Mouse (Mus musculus) liver, embryonic 16.5 days (tissue): ENCODE data around the gene Mgea5. TPM values are rescaled to one million over a fixed set of nuclear protein-coding genes. Genes with fewer than 3 reads are reported as not detected.
"Not testable (repeated sequence)": the region's sequence is repeated elsewhere in the genome, so short reads cannot be mapped to it uniquely, and the experiment has no call there.

ENCODE experiments used
- ATAC-seq: fragments of 200-750 bp; cut with Nextera tagmentation; 2 replicates; pipeline ENCODE4 v1.8.0; 2017; ENCODE audit warnings: low read depth, mild to moderate bottlenecking, moderate number of reproducible peaks, moderate library complexity
- H3K27ac ChIP-seq: fragments of 300-500 bp; sonication (generic); 2 replicates; pipeline ENCODE4 v1.5.1; 2014; ENCODE audit warnings: mild to moderate bottlenecking, low read length
- H3K27me3 ChIP-seq: fragments of 300-500 bp; sonication (generic); 2 replicates; pipeline ENCODE4 v1.6.1; 2014; ENCODE audit warnings: low read depth, low read length, mixed read lengths; ENCODE audit not compliant: control insufficient read depth, insufficient read depth
- H3K36me3 ChIP-seq: fragments of 300-500 bp; sonication (generic); 2 replicates; pipeline ENCODE4 v1.6.1; 2014; ENCODE audit warnings: mild to moderate bottlenecking; ENCODE audit not compliant: control insufficient read depth, insufficient read depth
- H3K4me1 ChIP-seq: fragments of 300-500 bp; sonication (generic); 2 replicates; pipeline ENCODE4 v1.6.1; 2014; ENCODE audit warnings: low read depth, low read length, mixed read lengths; ENCODE audit not compliant: control insufficient read depth
- H3K4me2 ChIP-seq: fragments of 300-500 bp; sonication (generic); 2 replicates; pipeline ENCODE4 v1.6.1; 2014; ENCODE audit warnings: low read depth, low read length, mixed read lengths
- H3K4me3 ChIP-seq: fragments of 300-500 bp; sonication (generic); 2 replicates; pipeline ENCODE4 v1.5.1; 2014; ENCODE audit warnings: low read depth, mild to moderate bottlenecking, low read length
- H3K9ac ChIP-seq: fragments of 300-500 bp; sonication (generic); 2 replicates; pipeline ENCODE4 v1.6.1; 2014; ENCODE audit warnings: low read depth, low read length
- H3K9me3 ChIP-seq: fragments of 300-500 bp; sonication (generic); replicated peaks from 2 replicates; pipeline ENCODE4 v1.6.1; 2016; ENCODE audit warnings: low read length; ENCODE audit not compliant: control insufficient read depth
- WGBS: fragments of 180-500 bp; shearing (Covaris S2); extraction: QIAGEN DNeasy Blood & Tissue Kit; methylation state at CpG from one replicate; pipeline ENCODE4 v1.1.7; 2014; ENCODE audit not compliant: insufficient replicate concordance; 5-methylcytosine and 5-hydroxymethylcytosine counted together
- polyA plus RNA-seq: library from polyadenylated mRNA; unstranded; fragments of >200 nt; fragmentation: Nextera tagmentation; extraction: Ambion mirVana; gene quantifications from 2 replicates; pipeline ENCODE4 v1.2.1, GENCODE M21; 2015

Gene Mgea5
- polyA plus RNA-seq, 1 experiment from 2014 or later, result 16.3 TPM

- Histone ChIP-seq H3K27me3 (peaks cover 42% of the 10 kb centered on the region), H3K9me3 (no peaks in the 10 kb centered on the region), H3K9ac (no peak overlapping the region), H3K4me2 (no peak overlapping the region; the same call in 1 of the 2 replicates), H3K4me3 (no peak overlapping the region; the same call in 1 of the 2 replicates), H3K4me1 (peaks cover 18% of the 10 kb centered on the region), H3K36me3 (no peaks in the 10 kb centered on the region), H3K27ac (no peak overlapping the region)
- no peak for ATAC-seq
- WGBS, result 61% methylated on average over 10 of the region's 10 CpGs
These were observed 31.5 kb upstream of the Mgea5 start for GRCm38 (mm10) chr19:45815170-45815569.

DNA sequence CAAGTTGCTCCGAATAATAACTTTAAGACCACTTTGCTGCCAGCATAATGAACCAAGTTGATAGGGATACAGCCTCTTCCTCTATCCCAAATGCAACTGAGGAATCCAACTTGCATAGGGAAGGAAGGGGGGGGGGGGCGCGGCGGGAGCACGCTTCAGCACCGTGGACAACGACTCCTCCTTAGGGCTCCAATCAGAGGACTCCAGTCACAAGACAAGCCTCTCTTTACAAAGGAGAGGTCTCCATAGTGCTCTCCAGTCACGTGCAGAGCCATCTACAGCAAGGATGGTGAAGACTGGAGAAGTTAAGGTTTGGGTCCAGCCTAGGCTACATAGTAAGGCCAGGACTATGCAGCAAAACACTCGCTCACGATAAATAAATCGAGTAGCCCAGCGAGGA lies 30.2 kb upstream of the Mgea5 start:
- no peak overlapping the region for H3K9ac ChIP-seq
- peaks cover 42% of the 10 kb centered on the region for H3K27me3 ChIP-seq
- H3K4me1 ChIP-seq, result peaks cover 18% of the 10 kb centered on the region
- H3K9me3 ChIP-seq, result no peaks in the 10 kb centered on the region
- WGBS, result 14% methylated on average over 12 of the region's 12 CpGs
- ATAC-seq, result no peak
- no peak overlapping the region for H3K4me3 ChIP-seq
- no peak overlapping the region for H3K27ac ChIP-seq
- no peak overlapping the region for H3K4me2 ChIP-seq
- H3K36me3 ChIP-seq, result no peaks in the 10 kb centered on the region

- peaks cover 42% of the 10 kb centered on the region for H3K27me3 ChIP-seq
- WGBS, result 6% methylated on average over 11 of the region's 11 CpGs
These were observed 29.6 kb upstream of the Mgea5 start for GRCm38 (mm10) chr19:45813263-45813662.

GRCm38 (mm10) chr19:45812673-45813252 lies 29.1 kb upstream of the Mgea5 start:
- H3K36me3 ChIP-seq, result no peaks in the 10 kb centered on the region
- H3K4me1 ChIP-seq, result peaks cover 18% of the 10 kb centered on the region
- no peak overlapping the region for H3K27ac ChIP-seq
- H3K4me2 ChIP-seq, result peak overlapping the region; percentile 75
- peaks cover 42% of the 10 kb centered on the region for H3K27me3 ChIP-seq
- H3K9me3 ChIP-seq, result no peaks in the 10 kb centered on the region
- H3K4me3 ChIP-seq, result peak overlapping the region; percentile 42; the same call in 1 of the 2 replicates
- H3K9ac ChIP-seq, result no peak overlapping the region
- ATAC-seq, result no peak
- WGBS, result 17% methylated on average over 8 of the region's 8 CpGs

More at GRCm38 (mm10) chr19:45813263-45813662, 29.6 kb upstream of the Mgea5 start:
- Histone ChIP-seq H3K4me2 (no peak overlapping the region), H3K9me3 (no peaks in the 10 kb centered on the region), H3K36me3 (no peaks in the 10 kb centered on the region), H3K4me1 (peaks cover 18% of the 10 kb centered on the region), H3K27ac (no peak overlapping the region), H3K4me3 (no peak overlapping the region), H3K9ac (no peak overlapping the region)
- ATAC-seq, result no peak

- peak overlapping the region; percentile 42 for H3K4me3 ChIP-seq
- H3K36me3 ChIP-seq, result no peaks in the 10 kb centered on the region
- WGBS, result 1% methylated on average over 16 of the region's 16 CpGs
- H3K4me2 ChIP-seq, result peak overlapping the region; percentile 75
- H3K9me3 ChIP-seq, result no peaks in the 10 kb centered on the region
- no peak overlapping the region for H3K9ac ChIP-seq
- peaks cover 18% of the 10 kb centered on the region for H3K4me1 ChIP-seq
- ATAC-seq, result peak; percentile 77
- no peak overlapping the region for H3K27ac ChIP-seq
- peaks cover 38% of the 10 kb centered on the region for H3K27me3 ChIP-seq
These were observed 28.5 kb upstream of the Mgea5 start for GRCm38 (mm10) chr19:45812115-45812514.

GRCm38 (mm10) chr19:45811028-45811674 lies 27.5 kb upstream of the Mgea5 start:
- H3K4me2 ChIP-seq, result no peak overlapping the region
- H3K4me3 ChIP-seq, result no peak overlapping the region
- H3K27me3 ChIP-seq, result peaks cover 29% of the 10 kb centered on the region
- no peaks in the 10 kb centered on the region for H3K36me3 ChIP-seq
- ATAC-seq, result no peak
- H3K4me1 ChIP-seq, result peaks cover 18% of the 10 kb centered on the region
- 58% methylated on average over 12 of the region's 12 CpGs for WGBS
- no peak overlapping the region for H3K9ac ChIP-seq
- H3K9me3 ChIP-seq, result no peaks in the 10 kb centered on the region
- no peak overlapping the region for H3K27ac ChIP-seq

DNA sequence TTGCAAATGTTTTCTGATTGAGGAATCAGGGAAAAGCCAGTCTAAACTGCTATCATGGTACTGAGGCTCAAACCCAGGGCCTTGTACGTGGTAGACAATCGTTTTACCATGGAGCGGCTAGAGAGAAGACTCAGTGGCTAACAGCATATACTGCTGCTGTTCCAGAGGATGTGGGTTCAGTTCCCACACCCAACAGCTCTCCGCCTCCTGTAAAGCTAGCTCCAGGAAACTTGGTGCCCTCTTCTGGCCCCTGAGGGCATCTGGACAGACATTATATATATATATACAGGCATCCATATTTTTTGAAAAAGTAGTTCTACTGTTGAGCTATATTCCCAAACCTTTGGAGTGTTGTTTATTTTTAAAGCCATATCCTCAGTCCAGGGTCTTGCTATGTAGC lies 24.1 kb upstream of the Mgea5 start:
- Histone ChIP-seq H3K4me3 (no peak overlapping the region), H3K4me2 (no peak overlapping the region), H3K9ac (no peak overlapping the region), H3K4me1 (peaks cover 32% of the 10 kb centered on the region), H3K9me3 (no peaks in the 10 kb centered on the region), H3K27ac (no peak overlapping the region), H3K36me3 (no peaks in the 10 kb centered on the region), H3K27me3 (peaks cover 4% of the 10 kb centered on the region)
- WGBS, result 68% methylated on average over 4 of the region's 4 CpGs
- no peak for ATAC-seq

GRCm38 (mm10) chr19:45805817-45806216 lies 22.2 kb upstream of the Mgea5 start:
- not testable (repeated sequence) for H3K36me3 ChIP-seq, H3K9me3 ChIP-seq, H3K4me3 ChIP-seq, H3K4me2 ChIP-seq, H3K27me3 ChIP-seq, H3K9ac ChIP-seq, ATAC-seq, H3K27ac ChIP-seq
- 80% methylated on average over 6 of the region's 6 CpGs for WGBS
- H3K4me1 ChIP-seq, result peaks cover 34% of the 10 kb centered on the region

DNA sequence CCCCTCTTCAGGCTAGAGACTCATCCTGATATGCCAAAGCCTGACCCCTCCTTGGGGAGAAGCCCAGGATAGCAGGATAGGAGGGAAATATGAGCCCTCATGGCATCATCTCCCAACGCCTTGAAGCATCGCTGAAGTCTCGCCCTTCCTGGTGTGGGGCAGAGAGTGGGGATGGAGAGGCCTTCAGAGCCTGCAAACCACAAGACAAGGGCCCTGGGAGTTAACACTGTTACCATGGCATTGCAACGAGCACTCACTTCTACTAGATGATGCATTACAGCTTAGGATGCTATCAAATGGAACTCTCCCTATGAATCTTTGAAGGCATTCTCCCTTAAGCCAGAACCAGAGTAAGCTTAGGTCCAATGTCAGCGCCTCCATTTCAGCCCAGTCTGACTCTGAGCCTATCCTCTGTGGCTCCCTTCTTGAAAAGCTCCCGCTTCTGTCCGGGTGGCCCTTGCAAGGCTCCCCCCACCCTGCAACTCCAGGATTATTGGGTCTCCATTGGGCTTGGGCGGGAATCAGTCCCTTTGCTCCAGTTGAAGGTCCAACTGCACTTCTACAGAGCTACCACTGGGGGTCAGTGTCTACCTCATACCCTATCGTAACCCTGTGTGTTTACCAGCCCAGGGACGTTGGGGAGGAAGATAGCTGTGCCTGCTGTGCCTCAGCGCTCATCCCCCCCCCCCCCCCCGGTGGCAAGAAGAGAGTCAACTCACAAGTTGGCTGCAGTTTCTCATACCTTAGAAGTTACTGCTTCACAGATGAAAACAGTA lies 21.1 kb upstream of the Mgea5 start:
- no peaks in the 10 kb centered on the region for H3K36me3 ChIP-seq
- no peak overlapping the region for H3K4me3 ChIP-seq
- H3K4me1 ChIP-seq, result peaks cover 34% of the 10 kb centered on the region
- no peak overlapping the region for H3K27ac ChIP-seq
- 0 out of 2 replicates have a peak overlapping the region, but pooled peaks have one; percentile 16 for H3K4me2 ChIP-seq
- H3K9me3 ChIP-seq, result no peaks in the 10 kb centered on the region
- peak; percentile 55 for ATAC-seq
- H3K27me3 ChIP-seq, result no peaks in the 10 kb centered on the region
- 19% methylated on average over 12 of the region's 12 CpGs for WGBS
- H3K9ac ChIP-seq, result no peak overlapping the region
